Mouse (Mus musculus): ENCODE data around the gene Fam169b.

The Fam169b gene

DNA sequence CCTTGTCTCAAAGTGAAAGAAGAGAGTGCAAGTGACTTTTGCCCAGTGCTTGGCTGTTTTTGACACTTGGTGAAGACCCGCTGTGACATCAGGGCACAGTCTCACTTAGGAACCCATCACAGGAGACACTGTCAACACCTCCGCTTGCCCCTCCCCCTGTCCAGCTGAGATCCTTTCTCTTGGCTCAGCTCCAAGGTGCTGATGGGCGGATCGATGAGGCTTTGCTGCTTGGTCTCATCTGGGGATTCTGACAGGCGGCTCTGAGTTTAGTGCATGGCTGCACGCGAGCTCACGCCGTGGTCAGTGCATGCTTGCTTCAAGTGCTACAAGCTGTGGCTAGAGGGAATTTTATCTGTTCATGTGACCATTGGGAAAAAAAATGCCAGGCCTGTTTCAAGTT is 108.5 kb downstream of the Fam169b start:
- in situ Hi-C loops (cut with MboI, MseI), result loop anchor here (5.0 kb wide), 1 partner anchor 100 kb away; no protein-coding TSS in a partner anchor

GRCm38 (mm10) chr7:68386767-68387166 is 113.1 kb downstream of the Fam169b start:
- in situ Hi-C loops (cut with MboI, MseI), result no loop called here

GRCm38 (mm10) chr7:68395707-68396333 is 122.2 kb downstream of the Fam169b start:
- in situ Hi-C loops (cut with MboI, MseI), result no loop called here

DNA sequence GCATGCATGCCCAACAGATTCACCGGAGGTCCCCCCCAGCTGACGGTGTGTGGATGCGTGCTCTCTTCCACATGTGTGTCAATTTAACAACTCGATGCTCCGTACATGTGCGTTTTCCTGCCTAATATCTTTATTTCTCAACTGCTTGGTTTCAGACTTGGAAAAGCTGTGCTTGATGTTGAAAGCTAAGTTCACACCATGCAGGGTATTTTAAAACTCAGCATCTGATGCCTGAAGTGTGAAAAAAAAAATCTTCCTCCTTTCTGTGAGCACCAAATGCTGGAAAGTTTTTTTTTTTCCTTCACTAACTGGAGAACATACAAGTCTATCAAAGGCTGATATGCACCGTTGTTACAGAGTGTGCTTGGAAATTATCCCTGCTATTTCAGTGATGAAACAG is 126.9 kb downstream of the Fam169b start:
- in situ Hi-C loops (cut with MboI, MseI), result no loop called here

- in situ Hi-C loops (cut with MboI, MseI), result no loop called here
Observed at GRCm38 (mm10) chr7:68408611-68409010, 135.0 kb downstream of the Fam169b start.
